Mouse (Mus musculus): ENCODE results near the gene Tcta. TPM values are rescaled to one million over a fixed set of nuclear protein-coding genes. Genes with fewer than 3 reads are reported as not detected.
A peak's percentile ranks its signal among the peaks of the same experiment; 100 is the strongest.
"Not testable (repeated sequence)": the region's sequence is repeated elsewhere in the genome, so short reads cannot be mapped to it uniquely, and the experiment has no call there.

The Tcta gene
- polyA plus RNA-seq, 1 experiment from 2014 or later: 30.9 TPM

DNA sequence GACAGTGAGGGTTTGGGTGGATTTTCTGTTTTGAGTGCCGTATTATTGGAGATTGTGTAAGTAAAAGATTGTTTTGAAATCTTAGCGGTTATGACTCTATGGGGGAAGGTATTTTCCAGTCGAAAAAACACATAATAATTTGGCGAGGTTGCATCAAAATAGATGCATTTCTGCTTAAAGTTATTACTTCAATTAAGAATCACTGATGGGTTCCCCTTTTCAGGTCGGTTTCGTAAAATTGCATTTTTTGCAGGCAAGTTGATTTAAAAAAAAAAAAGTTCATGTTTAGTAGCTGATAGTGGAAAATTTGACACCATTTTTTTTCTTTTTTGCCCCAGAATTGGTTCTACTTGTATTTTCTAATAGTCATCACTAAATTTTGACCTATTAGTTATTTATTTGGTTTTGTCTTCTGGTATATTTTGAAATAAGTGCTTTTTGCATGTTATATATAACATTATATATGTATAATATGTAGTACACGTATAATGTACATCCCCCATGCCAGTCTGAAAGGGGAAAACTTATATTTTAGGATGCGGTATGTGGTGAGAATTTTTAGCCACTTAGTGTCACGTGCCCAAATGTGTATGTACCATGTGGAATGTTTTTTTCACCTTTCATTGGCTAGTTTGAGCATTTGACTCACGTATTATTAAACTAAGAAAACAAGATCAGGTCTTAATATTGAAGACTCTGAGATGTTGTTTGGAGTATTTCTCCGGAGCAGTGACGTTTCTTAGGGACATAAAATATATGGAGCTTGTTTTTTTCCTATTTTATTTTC lies 1.3 kb upstream of the Tcta start:
- Histone ChIP-seq H3K27me3 (no peaks in the 10 kb centered on the region), H3K36me3 (ENCODE audit: poor library complexity, severe bottlenecking) (peaks cover 21% of the 10 kb centered on the region), H3K9ac (peak overlapping the region; percentile 92), H3K27ac (peak overlapping the region; percentile 99), H3K9me3 (replicated peaks) (no peaks in the 10 kb centered on the region), H3K4me3 (peak overlapping the region; percentile 91), H3K4me1 (peaks cover 51% of the 10 kb centered on the region), H3K4me2 (peak overlapping the region; percentile 82)
- no peak for ATAC-seq
- WGBS: 23% methylated on average over 12 of the region's 12 CpGs

DNA sequence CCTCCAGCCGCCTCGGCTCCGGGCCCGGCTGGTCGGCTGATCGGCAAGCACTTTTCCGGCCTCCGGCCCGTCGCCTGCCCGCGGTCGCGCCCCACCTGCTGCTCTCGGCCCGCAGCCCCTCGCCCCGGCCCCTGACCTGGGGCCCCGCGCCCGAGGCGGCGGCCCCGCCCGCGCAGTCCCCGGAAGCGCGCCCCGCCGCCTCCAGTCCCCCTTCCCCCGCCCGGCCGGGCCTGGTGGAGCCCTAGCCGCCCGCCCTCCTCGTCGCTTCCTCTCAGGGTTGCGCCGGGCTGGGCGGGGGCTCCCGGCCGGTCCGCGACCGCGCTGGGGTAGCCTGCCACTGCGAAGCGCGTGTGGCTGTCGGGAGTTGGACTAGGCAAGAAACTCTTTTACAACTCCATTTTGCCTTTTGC lies 616 bp upstream of the Tcta start:
- Histone ChIP-seq H3K9me3 (replicated peaks) (no peaks in the 10 kb centered on the region), H3K36me3 (ENCODE audit: poor library complexity, severe bottlenecking) (peaks cover 26% of the 10 kb centered on the region), H3K4me3 (peak overlapping the region; percentile 91), H3K27ac (peak overlapping the region; percentile 99), H3K4me2 (peak overlapping the region; percentile 82), H3K27me3 (no peaks in the 10 kb centered on the region), H3K4me1 (peaks cover 49% of the 10 kb centered on the region), H3K9ac (peak overlapping the region; percentile 92)
- under 1% methylated on average over 37 of the region's 51 CpGs for WGBS
- ATAC-seq: peak; percentile 71

- Histone ChIP-seq H3K9me3 (replicated peaks) (no peaks in the 10 kb centered on the region), H3K27me3 (no peaks in the 10 kb centered on the region), H3K36me3 (ENCODE audit: poor library complexity, severe bottlenecking) (peaks cover 37% of the 10 kb centered on the region), H3K4me2 (peak overlapping the region; percentile 82), H3K4me1 (peaks cover 38% of the 10 kb centered on the region), H3K4me3 (peak overlapping the region; percentile 91), H3K9ac (peak overlapping the region; percentile 89), H3K27ac (peak overlapping the region; percentile 99)
- 5% methylated on average over 1 of the region's 1 CpGs for WGBS
- no peak for ATAC-seq
These were observed 790 bp downstream of the Tcta start for GRCm38 (mm10) chr9:108305170-108305569.

- peak overlapping the region; percentile 91 for H3K4me3 ChIP-seq
- H3K27me3 ChIP-seq: no peaks in the 10 kb centered on the region
- H3K4me1 ChIP-seq: peaks cover 34% of the 10 kb centered on the region
- peak overlapping the region; percentile 82 for H3K4me2 ChIP-seq
- no peak overlapping the region for H3K27ac ChIP-seq
- H3K36me3 ChIP-seq (ENCODE audit: poor library complexity, severe bottlenecking): peaks cover 37% of the 10 kb centered on the region
- H3K9me3 ChIP-seq (replicated peaks): no peaks in the 10 kb centered on the region
- H3K9ac ChIP-seq: peak overlapping the region; percentile 89
- ATAC-seq: no peak
- WGBS: 93% methylated on average over 4 of the region's 4 CpGs
These were observed 1.2 kb downstream of the Tcta start for GRCm38 (mm10) chr9:108304716-108305115.

GRCm38 (mm10) chr9:108301853-108302252 lies 4.1 kb downstream of the Tcta start:
- H3K9me3 ChIP-seq (replicated peaks): no peaks in the 10 kb centered on the region
- no peak overlapping the region for H3K9ac ChIP-seq
- H3K4me2 ChIP-seq: no peak overlapping the region
- no peak overlapping the region for H3K4me3 ChIP-seq
- H3K4me1 ChIP-seq: peaks cover 16% of the 10 kb centered on the region
- no peaks in the 10 kb centered on the region for H3K27me3 ChIP-seq
- no peak overlapping the region for H3K27ac ChIP-seq
- no peak for ATAC-seq
- WGBS: 89% methylated on average over 3 of the region's 3 CpGs
- H3K36me3 ChIP-seq (ENCODE audit: poor library complexity, severe bottlenecking): peaks cover 42% of the 10 kb centered on the region

- no peaks in the 10 kb centered on the region for H3K27me3 ChIP-seq
- peak within 1 kb of the TSS; percentile 50 for H3K4me2 ChIP-seq
- H3K27ac ChIP-seq: peak within 1 kb of the TSS; percentile 48
- peak within 1 kb of the TSS; percentile 27 for H3K4me3 ChIP-seq
- peaks cover 15% of the 10 kb centered on the region for H3K4me1 ChIP-seq
- H3K36me3 ChIP-seq (ENCODE audit: poor library complexity, severe bottlenecking): peaks cover 39% of the 10 kb centered on the region
- WGBS: 18% methylated on average over 18 of the region's 18 CpGs
- peak; percentile 60 for ATAC-seq
- H3K9ac ChIP-seq: peak within 1 kb of the TSS; percentile 56
- no peaks in the 10 kb centered on the region for H3K9me3 ChIP-seq (replicated peaks)
These were observed 9.3 kb downstream of the Tcta start, which contains the start of gene Amt for GRCm38 (mm10) chr9:108296453-108297355. Gene Amt, plus strand, starts transcription at chr9:108296853.

DNA sequence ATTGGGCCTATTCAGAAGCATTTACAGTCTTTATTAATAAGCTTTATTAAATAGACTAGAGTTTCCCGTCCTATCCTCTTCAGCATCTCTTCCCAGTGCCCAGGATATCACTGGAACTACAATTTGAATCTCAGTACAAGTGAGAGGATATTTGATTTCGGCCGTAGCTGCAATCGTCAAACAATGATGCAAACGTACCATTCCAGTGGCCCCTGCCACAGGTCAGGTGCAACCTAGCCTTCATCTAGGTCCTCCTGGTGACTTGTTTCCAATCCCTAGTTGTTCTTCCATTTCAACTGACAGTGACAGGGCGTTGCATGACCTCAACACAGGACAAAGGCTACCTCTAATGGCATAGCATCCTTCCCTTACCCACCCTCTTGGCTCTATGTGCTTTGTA lies 15.2 kb downstream of the Tcta start:
- H3K4me1 ChIP-seq: peaks cover 14% of the 10 kb centered on the region
- peak overlapping the region; percentile 68 for H3K4me2 ChIP-seq
- H3K4me3 ChIP-seq: peak overlapping the region; percentile 62
- peaks cover 22% of the 10 kb centered on the region for H3K36me3 ChIP-seq (ENCODE audit: poor library complexity, severe bottlenecking)
- ATAC-seq: no peak
- WGBS: 41% methylated on average over 6 of the region's 6 CpGs
- H3K9ac ChIP-seq: peak overlapping the region; percentile 74
- peak overlapping the region; percentile 76 for H3K27ac ChIP-seq
- H3K27me3 ChIP-seq: no peaks in the 10 kb centered on the region
- no peaks in the 10 kb centered on the region for H3K9me3 ChIP-seq (replicated peaks)

- Histone ChIP-seq H3K4me2 (peak within 1 kb of the TSS; percentile 68), H3K9me3 (replicated peaks) (no peaks in the 10 kb centered on the region), H3K4me1 (peaks cover 14% of the 10 kb centered on the region), H3K36me3 (ENCODE audit: poor library complexity, severe bottlenecking) (peaks cover 19% of the 10 kb centered on the region), H3K27me3 (no peaks in the 10 kb centered on the region), H3K9ac (peak within 1 kb of the TSS; percentile 83), H3K27ac (peak within 1 kb of the TSS; percentile 97), H3K4me3 (peak within 1 kb of the TSS; percentile 62)
- peak; percentile 98 for ATAC-seq
- whole genome bisulfite sequencing: under 1% methylated on average over 32 of the region's 32 CpGs
These were observed 15.8 kb downstream of the Tcta start, which contains the start of gene Nicn1 for GRCm38 (mm10) chr9:108290016-108290750. Gene Nicn1, plus strand, starts transcription at chr9:108290429.

DNA sequence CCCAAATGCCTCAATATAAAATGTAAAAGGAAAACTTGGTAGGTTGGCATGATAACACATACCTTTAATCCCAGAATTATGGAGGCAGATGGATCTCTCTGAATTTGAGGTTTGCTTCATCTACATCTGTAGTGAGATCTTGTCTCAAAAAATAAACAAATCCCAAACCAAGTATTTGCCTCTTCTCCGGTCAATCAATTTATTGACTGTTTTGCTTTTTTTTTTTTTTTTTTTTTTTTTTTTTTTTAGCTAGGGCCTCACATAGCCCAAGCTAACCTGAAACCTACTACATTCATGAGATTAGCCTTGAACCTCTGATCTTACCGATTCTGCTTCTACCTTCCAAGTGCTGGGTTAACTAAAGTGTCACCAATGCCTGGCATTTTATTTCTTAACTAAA lies 16.6 kb downstream of the Tcta start:
- peaks cover 11% of the 10 kb centered on the region for H3K36me3 ChIP-seq (ENCODE audit: poor library complexity, severe bottlenecking)
- peak overlapping the region; percentile 97 for H3K27ac ChIP-seq
- H3K4me2 ChIP-seq: peak overlapping the region; percentile 68
- ATAC-seq: no peak
- H3K4me1 ChIP-seq: peaks cover 14% of the 10 kb centered on the region
- H3K9ac ChIP-seq: peak overlapping the region; percentile 83
- H3K9me3 ChIP-seq (replicated peaks): no peaks in the 10 kb centered on the region
- WGBS: 63% methylated on average over 2 of the region's 2 CpGs
- H3K4me3 ChIP-seq: peak overlapping the region; percentile 62
- no peaks in the 10 kb centered on the region for H3K27me3 ChIP-seq

GRCm38 (mm10) chr9:108287526-108288238 lies 18.3 kb downstream of the Tcta start:
- H3K27me3 ChIP-seq; H3K9ac ChIP-seq; H3K27ac ChIP-seq; H3K4me3 ChIP-seq; H3K36me3 ChIP-seq (ENCODE audit: poor library complexity, severe bottlenecking); H3K9me3 ChIP-seq (replicated peaks); H3K4me2 ChIP-seq; ATAC-seq: not testable (repeated sequence)
- peaks cover 14% of the 10 kb centered on the region for H3K4me1 ChIP-seq
- 88% methylated on average over 5 of the region's 6 CpGs for WGBS

DNA sequence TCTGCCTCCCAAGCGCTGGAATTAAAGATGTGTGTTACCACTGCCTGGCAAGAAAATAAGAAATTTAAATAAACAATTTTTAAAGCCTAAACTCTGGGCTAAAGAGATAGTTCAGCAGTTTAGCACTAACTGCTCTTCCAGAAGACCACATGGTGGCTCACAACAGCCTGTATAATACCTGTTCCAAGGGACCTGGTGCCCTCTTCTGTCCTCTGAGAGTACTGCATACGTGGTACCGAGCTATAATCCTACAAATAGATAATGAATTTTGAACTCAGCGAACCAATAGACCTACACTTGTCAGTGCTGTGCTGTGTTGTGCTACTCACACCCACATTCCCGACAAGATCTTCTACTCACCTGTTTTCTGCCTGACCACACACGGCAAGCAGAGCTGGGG lies 21.6 kb downstream of the Tcta start:
- Histone ChIP-seq H3K9me3 (replicated peaks) (no peaks in the 10 kb centered on the region), H3K27ac (no peak overlapping the region), H3K4me3 (no peak overlapping the region), H3K36me3 (ENCODE audit: poor library complexity, severe bottlenecking) (no peaks in the 10 kb centered on the region), H3K4me2 (no peak overlapping the region), H3K4me1 (no peaks in the 10 kb centered on the region), H3K27me3 (no peaks in the 10 kb centered on the region), H3K9ac (no peak overlapping the region)
- ATAC-seq: peak; percentile 70; the same call in 1 of the 2 replicates
- WGBS: 15% methylated on average over 6 of the region's 6 CpGs
